Mouse (Mus musculus) limb, embryonic 10.5 days (tissue): ENCODE measurements around the gene Epas1. TPM values are rescaled to one million over a fixed set of nuclear protein-coding genes. Genes with fewer than 3 reads are reported as not detected.

ENCODE experiments used
- DNase-seq: peaks from one replicate; pipeline ENCODE4 v3.0.0-alpha.2; 2017; ENCODE audit warnings: low spot score
- H3K27ac ChIP-seq: fragments of 300-500 bp; sonication (generic); 2 replicates; pipeline ENCODE4 v1.5.1; 2016; ENCODE audit warnings: mild to moderate bottlenecking
- H3K27me3 ChIP-seq: fragments of 300-500 bp; sonication (generic); 2 replicates; pipeline ENCODE4 v1.6.1; 2016; ENCODE audit warnings: low read depth, mild to moderate bottlenecking; ENCODE audit not compliant: poor library complexity, severe bottlenecking
- H3K36me3 ChIP-seq: fragments of 300-500 bp; sonication (generic); 2 replicates; pipeline ENCODE4 v1.6.1; 2016; ENCODE audit warnings: mild to moderate bottlenecking, moderate library complexity
- H3K4me1 ChIP-seq: fragments of 300-500 bp; sonication (generic); 2 replicates; pipeline ENCODE4 v1.6.1; 2016
- H3K4me3 ChIP-seq: fragments of 300-500 bp; sonication (generic); 2 replicates; pipeline ENCODE4 v1.5.1; 2016; ENCODE audit warnings: mild to moderate bottlenecking, moderate library complexity
- H3K9me3 ChIP-seq: fragments of 300-500 bp; sonication (generic); replicated peaks from 2 replicates; pipeline ENCODE4 v1.6.1; 2016; ENCODE audit warnings: mild to moderate bottlenecking
- WGBS: fragments of 180-500 bp; shearing (Covaris S2); methylation state at CpG from one replicate; pipeline ENCODE4 v1.1.7; 2016; 5-methylcytosine and 5-hydroxymethylcytosine counted together
- polyA plus RNA-seq: library from polyadenylated mRNA; unstranded; fragments of >200 nt; fragmentation: Nextera tagmentation; extraction: Ambion mirVana; gene quantifications from 2 replicates; pipeline ENCODE4 v1.2.1, GENCODE M21; 2016

The Epas1 gene
- polyA plus RNA-seq, 1 experiment from 2014 or later, result 2.9 TPM

DNA sequence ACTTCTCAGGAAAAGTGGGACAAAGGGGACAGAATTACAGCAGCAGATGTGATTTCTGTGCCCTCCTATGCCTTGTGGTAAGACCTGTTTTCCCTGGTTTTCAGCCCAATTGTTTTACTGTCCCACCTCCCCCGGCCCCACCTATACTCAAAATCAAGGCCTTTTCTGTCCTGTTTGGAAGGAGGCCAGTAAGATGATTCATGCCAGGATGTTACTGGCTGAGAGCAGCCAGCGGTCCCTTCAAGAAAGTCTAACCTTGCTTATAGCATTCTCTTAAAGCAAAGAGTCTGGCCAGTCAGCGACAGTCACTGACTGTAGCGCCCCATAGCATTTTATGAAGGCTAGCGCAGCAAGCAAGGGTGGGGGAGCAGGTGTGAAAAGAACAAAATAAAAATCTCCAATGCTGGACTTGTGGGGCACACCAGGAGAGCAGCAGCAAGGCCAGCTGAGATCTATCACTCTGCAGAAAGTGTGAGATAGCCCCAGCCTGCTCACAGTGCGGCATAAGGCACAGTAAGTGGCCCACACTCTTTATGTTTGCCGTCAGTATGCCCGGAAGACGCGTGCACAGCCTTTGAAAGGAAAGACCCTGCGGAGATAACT lies 47.8 kb downstream of the Epas1 start:
- peaks cover 21% of the 10 kb centered on the region for H3K4me1 ChIP-seq
- 79% methylated on average over 11 of the region's 11 CpGs for WGBS
- H3K4me3 ChIP-seq, result no peak overlapping the region
- no peaks in the 10 kb centered on the region for H3K9me3 ChIP-seq
- H3K27ac ChIP-seq, result peak overlapping the region; percentile 37; the same call in 1 of the 2 replicates
- DNase-seq, result no peak
- H3K27me3 ChIP-seq, result no peaks in the 10 kb centered on the region
- no peaks in the 10 kb centered on the region for H3K36me3 ChIP-seq

DNA sequence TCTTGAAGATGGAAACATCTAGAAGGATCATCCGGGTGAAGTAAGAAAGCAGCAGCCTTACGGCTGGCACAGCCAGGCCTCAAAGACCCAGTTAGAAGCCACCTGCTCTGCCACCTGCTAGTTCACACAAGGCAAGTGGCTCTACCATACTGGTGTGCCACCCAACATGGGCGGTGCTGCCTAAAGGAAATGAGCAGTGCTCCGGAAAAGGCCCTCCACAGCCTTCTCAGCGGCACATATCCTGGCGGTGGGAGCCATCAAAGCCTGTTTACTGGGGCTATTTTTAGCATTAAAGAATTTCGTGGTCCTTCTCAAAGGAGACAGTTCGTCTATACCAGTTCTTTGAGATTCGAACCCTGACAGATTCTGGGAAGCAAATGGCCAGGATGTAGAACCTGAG lies 48.4 kb downstream of the Epas1 start:
- H3K27me3 ChIP-seq, result no peaks in the 10 kb centered on the region
- no peak for DNase-seq
- peak overlapping the region; percentile 37; the same call in 1 of the 2 replicates for H3K27ac ChIP-seq
- H3K9me3 ChIP-seq, result no peaks in the 10 kb centered on the region
- 58% methylated on average over 9 of the region's 9 CpGs for WGBS
- H3K4me3 ChIP-seq, result no peak overlapping the region
- H3K4me1 ChIP-seq, result peaks cover 21% of the 10 kb centered on the region
- H3K36me3 ChIP-seq, result no peaks in the 10 kb centered on the region

DNA sequence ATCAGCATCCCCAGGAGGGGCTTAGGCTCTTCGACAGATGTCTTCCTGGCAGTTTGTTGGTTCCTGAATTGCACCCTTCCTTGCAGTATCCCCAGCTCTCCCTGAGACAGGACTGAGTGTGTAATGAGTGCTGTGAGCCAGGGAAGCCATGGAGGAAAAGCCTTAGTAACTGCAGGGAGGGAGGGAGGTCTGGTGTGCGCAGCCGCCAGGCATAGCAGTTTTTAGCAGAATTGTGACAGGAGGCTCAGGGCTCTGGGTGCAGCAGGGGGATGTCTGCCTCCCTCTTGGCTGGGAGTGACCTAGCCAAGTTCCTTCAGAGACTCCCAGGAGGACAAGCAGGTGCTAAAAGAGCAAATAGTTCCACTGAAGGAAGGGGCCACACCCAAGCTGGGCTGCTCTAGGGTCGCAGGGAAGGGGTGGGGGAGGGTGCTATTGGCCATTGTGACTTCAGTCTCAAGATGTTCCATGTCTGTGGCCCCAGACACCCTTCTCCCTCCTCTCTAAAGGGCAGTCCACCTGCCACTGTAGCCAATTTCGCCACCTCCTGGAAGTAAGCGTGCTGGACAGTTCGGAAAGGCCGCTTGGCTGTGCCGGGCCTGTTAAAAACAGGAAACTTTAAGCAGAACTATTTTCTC lies 49.0 kb downstream of the Epas1 start:
- DNase-seq, result no peak
- H3K9me3 ChIP-seq, result no peaks in the 10 kb centered on the region
- no peaks in the 10 kb centered on the region for H3K36me3 ChIP-seq
- H3K27me3 ChIP-seq, result no peaks in the 10 kb centered on the region
- H3K4me1 ChIP-seq, result peaks cover 21% of the 10 kb centered on the region
- H3K4me3 ChIP-seq, result no peak overlapping the region
- 57% methylated on average over 9 of the region's 9 CpGs for WGBS
- H3K27ac ChIP-seq, result no peak overlapping the region

DNA sequence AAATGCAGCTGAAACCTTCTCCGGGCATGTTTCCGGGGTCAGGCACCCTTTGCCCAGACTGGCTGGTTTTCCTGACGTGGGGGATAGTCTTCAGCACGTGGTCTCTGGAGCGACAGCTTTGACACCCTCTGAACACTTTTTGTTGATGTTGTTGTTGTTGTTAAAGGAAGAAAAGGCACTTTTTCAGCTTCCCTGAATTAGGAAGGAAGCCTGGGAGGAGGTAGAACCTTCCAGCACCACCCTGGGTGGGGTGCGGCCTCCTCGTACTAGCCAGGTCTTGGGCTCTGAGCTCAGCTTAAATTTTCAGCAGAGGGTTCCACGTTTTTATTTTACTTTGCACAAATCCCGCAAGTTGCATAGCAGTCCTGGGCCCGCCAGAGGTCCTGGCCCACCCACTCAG lies 49.6 kb downstream of the Epas1 start:
- 84% methylated on average over 10 of the region's 10 CpGs for WGBS
- Histone ChIP-seq H3K9me3 (no peaks in the 10 kb centered on the region), H3K27ac (no peak overlapping the region)

DNA sequence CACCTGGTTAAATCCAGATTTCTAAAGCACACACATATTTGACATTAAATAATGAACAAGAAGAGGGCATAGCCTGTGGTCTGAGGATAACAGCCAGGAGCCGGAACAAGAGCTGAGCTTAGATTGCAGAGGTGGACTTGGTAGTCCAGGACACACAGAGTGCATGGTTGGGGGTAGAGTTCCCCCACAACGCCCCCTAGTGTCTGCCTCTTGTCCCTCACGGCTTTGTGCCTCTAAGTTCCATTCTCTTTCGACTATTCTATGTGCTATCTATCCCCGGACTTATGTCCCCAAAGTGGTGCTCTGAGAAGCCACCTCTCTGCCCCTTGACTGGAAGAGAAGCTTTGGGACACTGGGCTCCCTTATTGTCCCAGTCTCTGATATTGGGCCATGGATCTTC lies 50.2 kb downstream of the Epas1 start:
- no peaks in the 10 kb centered on the region for H3K36me3 ChIP-seq
- H3K9me3 ChIP-seq, result no peaks in the 10 kb centered on the region
- WGBS, result 86% methylated on average over 5 of the region's 5 CpGs
- H3K4me3 ChIP-seq, result no peak overlapping the region
- no peak overlapping the region for H3K27ac ChIP-seq
- peaks cover 13% of the 10 kb centered on the region for H3K4me1 ChIP-seq
- no peak for DNase-seq
- H3K27me3 ChIP-seq, result no peaks in the 10 kb centered on the region

More for the DNA sequence above, 49.6 kb downstream of the Epas1 start:
- Histone ChIP-seq H3K4me3 (no peak overlapping the region), H3K27me3 (no peaks in the 10 kb centered on the region), H3K4me1 (peaks cover 18% of the 10 kb centered on the region), H3K36me3 (no peaks in the 10 kb centered on the region)
- DNase-seq, result no peak

DNA sequence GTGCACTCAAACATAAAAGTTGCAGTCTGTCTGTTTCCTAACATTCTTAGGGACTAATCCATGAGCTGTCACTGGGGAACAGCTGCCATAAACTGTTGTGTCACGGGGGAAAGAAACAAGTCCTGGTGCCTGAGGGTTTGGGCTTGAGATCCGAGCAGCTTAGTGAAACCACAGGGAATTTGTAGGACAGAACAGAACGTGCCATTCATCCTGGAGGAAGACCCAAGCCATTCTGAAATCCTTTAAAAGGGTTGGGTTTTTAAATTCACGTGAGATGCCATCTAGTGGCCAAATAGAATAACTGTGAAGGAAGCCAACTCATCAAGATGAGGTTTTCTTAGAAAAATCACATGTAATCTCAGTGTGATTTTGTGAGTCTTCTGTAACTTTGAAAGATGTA lies 58.5 kb downstream of the Epas1 start:
- H3K9me3 ChIP-seq, result no peaks in the 10 kb centered on the region
- peaks cover 9% of the 10 kb centered on the region; the same call in 1 of the 2 replicates for H3K4me1 ChIP-seq
- H3K4me3 ChIP-seq, result no peak overlapping the region
- no peak for DNase-seq
- H3K27ac ChIP-seq, result no peak overlapping the region
- no peaks in the 10 kb centered on the region for H3K27me3 ChIP-seq
- WGBS, result 4% methylated on average over 4 of the region's 4 CpGs
- no peaks in the 10 kb centered on the region for H3K36me3 ChIP-seq

DNA sequence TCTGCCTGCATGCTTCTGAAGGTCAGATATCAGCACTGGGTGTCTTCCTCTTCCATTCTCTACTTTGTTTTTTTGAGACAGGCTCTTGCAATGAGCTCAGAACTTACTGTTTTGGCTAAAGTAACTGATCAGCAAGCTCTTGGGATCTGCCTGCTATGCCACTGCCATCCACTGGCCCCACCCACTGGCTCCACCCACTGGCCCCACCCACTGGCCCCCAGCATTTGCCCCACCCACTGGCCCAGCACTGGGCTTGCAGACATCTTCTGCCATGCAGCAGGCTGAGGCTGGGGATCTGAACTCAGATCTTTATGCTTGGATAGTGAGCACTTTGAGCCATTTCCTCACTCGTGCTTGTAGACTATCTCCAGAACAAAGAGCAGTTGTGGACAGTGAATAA lies 60.8 kb downstream of the Epas1 start:
- H3K4me3 ChIP-seq, result no peak overlapping the region
- no peaks in the 10 kb centered on the region for H3K36me3 ChIP-seq
- H3K9me3 ChIP-seq, result no peaks in the 10 kb centered on the region
- WGBS, result 39% methylated on average over 1 of the region's 1 CpGs
- peak; percentile 42 for DNase-seq
- H3K27ac ChIP-seq, result no peak overlapping the region
- peaks cover 9% of the 10 kb centered on the region; the same call in 1 of the 2 replicates for H3K4me1 ChIP-seq
- no peaks in the 10 kb centered on the region for H3K27me3 ChIP-seq

DNA sequence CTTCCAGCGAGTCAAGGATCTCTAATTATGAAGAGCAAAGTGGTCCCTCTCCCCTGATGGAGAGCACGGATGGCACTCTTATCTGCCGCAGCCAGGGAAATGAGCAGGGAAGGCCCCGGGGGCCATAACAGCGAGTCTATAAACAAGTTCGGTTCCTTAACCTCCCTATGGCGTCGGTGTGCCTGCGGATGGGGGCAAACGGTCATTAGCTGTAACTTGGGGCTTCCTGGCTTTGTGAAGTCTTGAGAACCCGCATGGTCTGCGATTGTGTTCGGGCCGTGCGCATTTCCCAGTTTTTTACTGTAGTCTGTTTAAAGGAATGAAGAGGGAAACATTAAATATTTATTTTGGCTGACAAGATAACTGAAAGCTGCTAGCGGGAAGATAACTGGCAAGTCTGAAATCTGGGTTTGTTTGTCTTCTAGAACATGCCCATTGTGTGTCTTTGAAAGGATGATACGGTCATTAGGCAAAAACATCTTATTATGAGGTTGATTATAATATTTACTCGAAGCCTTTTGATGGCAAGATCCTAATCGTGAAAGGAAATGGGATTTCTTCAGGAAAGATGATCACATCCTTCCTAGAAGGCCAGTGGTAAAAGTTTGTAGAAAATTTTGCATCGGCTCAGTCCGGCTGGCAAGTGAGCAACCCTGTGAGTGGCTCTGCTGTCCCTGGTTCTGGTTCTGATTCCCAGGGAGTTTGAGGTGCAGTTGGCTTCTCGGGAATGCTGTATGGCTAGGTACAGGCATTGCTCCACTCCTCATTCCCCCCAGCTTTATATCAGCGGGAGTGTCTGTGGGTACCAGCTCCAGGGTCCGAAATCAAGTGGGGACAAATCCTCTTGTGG lies 61.7 kb downstream of the Epas1 start:
- WGBS, result 80% methylated on average over 24 of the region's 24 CpGs
- Histone ChIP-seq H3K9me3 (no peaks in the 10 kb centered on the region), H3K4me1 (peaks cover 9% of the 10 kb centered on the region; the same call in 1 of the 2 replicates), H3K27ac (no peak overlapping the region), H3K4me3 (no peak overlapping the region), H3K36me3 (no peaks in the 10 kb centered on the region), H3K27me3 (no peaks in the 10 kb centered on the region)
- DNase-seq, result no peak

DNA sequence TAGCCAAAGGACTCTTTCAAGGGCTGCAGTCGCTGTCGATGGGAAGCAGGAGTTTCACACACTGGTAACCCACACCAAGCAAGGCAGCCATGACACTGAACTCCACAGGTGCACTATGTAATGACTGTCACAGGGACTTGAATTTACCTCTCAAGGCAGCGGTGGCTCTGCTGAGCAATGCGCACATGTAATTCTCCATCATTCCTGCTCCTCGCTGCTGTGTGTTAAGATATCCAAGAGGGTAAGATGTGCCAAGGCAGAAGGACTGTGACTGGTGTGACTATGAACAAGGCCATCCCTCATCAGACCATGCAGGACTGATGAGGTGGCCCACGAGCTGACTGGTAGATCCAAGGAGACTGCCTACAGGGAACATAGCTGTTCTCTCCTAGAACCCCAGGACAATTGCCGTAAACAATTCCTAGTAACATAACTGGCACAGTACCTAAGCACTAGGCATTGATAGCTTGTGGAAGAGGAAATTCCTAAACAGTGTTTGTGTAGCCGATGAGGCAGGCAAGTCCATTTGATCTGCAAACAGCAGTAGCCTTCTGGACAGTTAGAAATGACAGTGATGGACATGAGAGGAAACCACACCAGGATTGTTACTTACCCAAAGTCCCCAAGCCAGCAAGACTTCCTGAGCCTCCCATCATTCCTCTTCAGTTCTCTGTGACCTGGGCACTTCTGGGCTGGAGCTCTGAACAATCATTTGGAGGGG lies 68.7 kb downstream of the Epas1 start:
- H3K36me3 ChIP-seq, result no peaks in the 10 kb centered on the region
- no peaks in the 10 kb centered on the region for H3K9me3 ChIP-seq
- no peak for DNase-seq
- H3K27ac ChIP-seq, result no peak overlapping the region
- H3K4me3 ChIP-seq, result no peak overlapping the region
- peaks cover 5% of the 10 kb centered on the region; the same call in 1 of the 2 replicates for H3K4me1 ChIP-seq
- 91% methylated on average over 8 of the region's 8 CpGs for WGBS
- H3K27me3 ChIP-seq, result no peaks in the 10 kb centered on the region

DNA sequence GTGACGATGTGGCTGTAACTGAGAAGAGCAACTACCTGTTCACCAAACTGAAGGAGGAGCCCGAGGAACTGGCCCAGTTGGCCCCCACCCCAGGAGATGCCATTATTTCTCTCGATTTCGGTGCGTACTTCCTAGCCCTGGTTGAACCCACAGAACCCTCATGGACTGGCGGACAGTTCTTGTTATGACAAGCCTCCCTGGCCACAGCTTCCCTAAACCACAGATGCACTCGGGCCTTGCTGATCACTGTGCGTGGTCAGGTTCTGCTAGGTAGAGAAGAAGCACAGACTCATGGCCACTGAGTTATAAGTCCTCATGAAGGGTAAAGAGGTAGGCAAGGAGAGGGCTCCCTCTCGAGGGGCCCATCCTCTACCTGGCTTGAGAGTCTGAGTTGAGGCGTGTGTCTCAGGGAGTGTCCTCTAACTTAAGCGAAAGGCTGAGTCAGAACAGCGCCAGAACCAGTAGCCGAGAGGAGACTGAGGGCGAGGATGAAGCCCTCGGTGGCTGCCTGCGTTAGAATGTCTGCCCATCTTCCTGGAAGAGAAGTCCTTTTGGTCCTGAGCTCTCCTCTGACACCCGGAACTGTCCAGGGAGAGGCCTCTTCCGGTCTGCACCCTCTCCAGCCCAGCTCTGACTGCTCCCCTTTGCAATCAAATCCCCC lies 71.1 kb downstream of the Epas1 start:
- H3K36me3 ChIP-seq, result no peaks in the 10 kb centered on the region
- DNase-seq, result no peak
- H3K4me3 ChIP-seq, result no peak overlapping the region
- H3K27ac ChIP-seq, result no peak overlapping the region
- no peaks in the 10 kb centered on the region for H3K27me3 ChIP-seq
- H3K9me3 ChIP-seq, result no peaks in the 10 kb centered on the region
- peaks cover 5% of the 10 kb centered on the region; the same call in 1 of the 2 replicates for H3K4me1 ChIP-seq
- WGBS, result 92% methylated on average over 18 of the region's 18 CpGs

DNA sequence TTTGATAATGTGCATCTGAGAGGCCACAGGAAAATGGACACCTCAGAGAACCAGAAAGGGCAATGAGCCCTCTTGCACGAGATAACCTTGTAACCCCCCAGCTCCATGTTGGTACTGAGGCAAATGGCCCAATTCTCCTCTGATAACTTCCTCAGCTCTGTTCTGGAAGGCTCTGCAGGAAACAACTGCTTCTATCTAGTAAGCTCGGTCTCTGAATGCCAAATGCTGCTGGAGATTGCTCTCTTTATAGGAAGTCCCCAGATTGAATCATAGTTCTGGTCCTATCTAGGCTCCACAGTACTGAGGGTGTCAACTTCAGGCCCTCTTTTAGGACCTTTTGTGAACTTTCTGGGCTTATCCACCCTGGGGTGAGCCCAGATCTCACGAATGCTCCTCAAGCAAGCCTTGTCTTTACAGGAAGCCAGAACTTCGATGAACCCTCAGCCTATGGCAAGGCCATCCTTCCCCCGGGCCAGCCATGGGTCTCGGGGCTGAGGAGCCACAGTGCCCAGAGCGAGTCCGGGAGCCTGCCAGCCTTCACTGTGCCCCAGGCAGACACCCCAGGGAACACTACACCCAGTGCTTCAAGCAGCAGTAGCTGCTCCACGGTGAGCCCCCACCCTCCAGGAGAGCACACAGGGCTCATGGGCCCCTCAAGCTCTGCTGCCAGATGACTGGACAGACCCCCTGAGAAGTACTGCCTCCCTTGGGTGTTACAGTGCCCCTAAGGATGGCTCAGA lies 71.8 kb downstream of the Epas1 start:
- Histone ChIP-seq H3K4me1 (peaks cover 5% of the 10 kb centered on the region; the same call in 1 of the 2 replicates), H3K27ac (0 out of 2 replicates have a peak overlapping the region, but pooled peaks have one; percentile 23), H3K27me3 (no peaks in the 10 kb centered on the region), H3K4me3 (no peak overlapping the region), H3K36me3 (no peaks in the 10 kb centered on the region), H3K9me3 (no peaks in the 10 kb centered on the region)
- peak; percentile 19 for DNase-seq
- 92% methylated on average over 9 of the region's 9 CpGs for WGBS
